Mouse (Mus musculus): ENCODE data around the gene Get4.

- no peak for TF ChIP-seq CTCF (IDR thresholded peaks at IDR 0.05; ENCODE audit: low read depth, low read length)
- TF ChIP-seq GATA2 (IDR thresholded peaks at IDR 0.05; ENCODE audit: borderline replicate concordance, low read depth, low read length), result no peak
- no peak for TF ChIP-seq TAL1 (conservative IDR thresholded peaks at IDR 0.05; ENCODE audit: low read depth, low read length)
- no peak for TF ChIP-seq POLR2AphosphoS5 (IDR thresholded peaks at IDR 0.05; ENCODE audit: insufficient replicate concordance, low read depth, low read length)
These were observed 8.7 kb upstream of the Get4 start for GRCm38 (mm10) chr5:139243384-139243783.
